In genomic region chr17:91088037-91088715, GRCm38 (mm10) we compare ENCODE assay signal across 13 mouse cellular contexts. TPM values are rescaled to one million over a fixed set of nuclear protein-coding genes. Genes with fewer than 3 reads are reported as not detected.
DNase-seq lines count a peak whose midpoint lies in the region; ATAC-seq and TF ChIP-seq lines count a peak whose summit lies in the region.
"Had no signal": no experiment of that assay in that cellular context is flagged by ENCODE, and none has a peak within 500 bp of the region (broad histone marks: within the 10 kb centered on the region; RNA-seq: fewer than 3 reads in every experiment).

No protein-coding gene starts in this region.

- TF ChIP-seq CTCF in midbrain, postnatal 0 days (IDR thresholded peaks at IDR 0.05) = no peak

- H3K36me3 ChIP-seq in lung, embryonic 15.5 days = no peaks in the 10 kb centered on the region
- peaks cover 15% of the 10 kb centered on the region for H3K36me3 ChIP-seq in midbrain, postnatal 0 days (ENCODE audit: insufficient read depth, low read length)
- H3K36me3 ChIP-seq: G1E had no signal

- no peak overlapping the region for H3K9ac ChIP-seq in lung, embryonic 15.5 days
- H3K9ac ChIP-seq in midbrain, postnatal 0 days (replicated peaks; ENCODE audit: low read length, poor library complexity, severe bottlenecking) = no peak overlapping the region
- H3K9ac ChIP-seq: lung, embryonic 14.5 days had no signal

- no peaks in the 10 kb centered on the region for H3K4me1 ChIP-seq in lung, embryonic 15.5 days
- H3K4me1 ChIP-seq in midbrain, postnatal 0 days (ENCODE audit: insufficient read depth, low read length) = peaks cover 4% of the 10 kb centered on the region; the same call in 1 of the 2 replicates

- peak; percentile 17 to 23 for DNase-seq in frontal cortex, postnatal 10 days (ENCODE audit: low spot score in 2 of 2)
- DNase-seq in frontal cortex, postnatal 36 days (ENCODE audit: low spot score in 2 of 2) = no peak
- no peak for DNase-seq in lung, postnatal 14 days
- peak; percentile 76 for DNase-seq in ZHBTc4 (ENCODE audit: low read depth, low spot score)
- no peak for DNase-seq in midbrain, postnatal 0 days (ENCODE audit: low spot score)
- DNase-seq in kidney, postnatal 14 days = no peak
- DNase-seq in adrenal gland, adult 8-10 months = no peak
- DNase-seq: kidney, adult 8-10 months; lung, embryonic 14.5 days; thymus, adult 2 months had no signal

- H3K4me2 ChIP-seq in lung, embryonic 15.5 days = no peak overlapping the region
- peak overlapping the region; percentile 48 for H3K4me2 ChIP-seq in midbrain, postnatal 0 days (ENCODE audit: low read depth, low read length, poor library complexity, severe bottlenecking)
- H3K4me2 ChIP-seq: lung, embryonic 14.5 days had no signal

- no peak overlapping the region for H3K27ac ChIP-seq in lung, embryonic 15.5 days
- H3K27ac ChIP-seq in midbrain, postnatal 0 days (ENCODE audit: low read depth, low read length) = no peak overlapping the region
- H3K27ac ChIP-seq: heart, adult 2 months had no signal

- ATAC-seq in lung, embryonic 15.5 days (ENCODE audit: borderline replicate concordance, extremely low read depth, low FRiP score, low TSS enrichment) = peak; percentile 39; the same call in 1 of the 2 replicates
- ATAC-seq in midbrain, postnatal 0 days (ENCODE audit: low FRiP score) = no peak

- no peak overlapping the region for H3K4me3 ChIP-seq in lung, embryonic 15.5 days
- H3K4me3 ChIP-seq in midbrain, postnatal 0 days (ENCODE audit: low read depth, low read length) = no peak overlapping the region
- H3K4me3 ChIP-seq: heart, adult 2 months had no signal

- H3K27me3 ChIP-seq in lung, embryonic 15.5 days = no peaks in the 10 kb centered on the region
- no peaks in the 10 kb centered on the region for H3K27me3 ChIP-seq in midbrain, postnatal 0 days (ENCODE audit: insufficient read depth, low read length)

- no peaks in the 10 kb centered on the region for H3K9me3 ChIP-seq in lung, embryonic 15.5 days
- 0 out of 2 replicates have a peak, but pooled peaks cover 5% of the 10 kb centered on the region for H3K9me3 ChIP-seq in midbrain, postnatal 0 days (ENCODE audit: low read length)

- 56% methylated on average over 82 of the region's 82 CpGs for WGBS in lung, embryonic 15.5 days
- WGBS in midbrain, postnatal 0 days = 87% methylated on average over 73 of the region's 82 CpGs

RNA-seq across cellular contexts. Expression of gene Nrxn1, which starts 4.7 kb away (rescaled TPM):
- 2.3 and 2.7 TPM in 2 replicates for polyA plus RNA-seq in lung, embryonic 15.5 days (2015; fragmentation: Nextera tagmentation; extraction: Ambion mirVana)
- 472 and 498 TPM in 2 replicates for total RNA-seq in midbrain, postnatal 0 days (2014; rRNA removed)
- polyA plus RNA-seq in midbrain, postnatal 0 days (2015; fragmentation: Nextera tagmentation; extraction: Ambion mirVana) = 209 and 240 TPM in 2 replicates
- 10 to 100 TPM; 14.2 to 45.2 (median 31.2) TPM for total RNA-seq in adrenal gland, adult 8-10 months (2022)
- polyA plus RNA-seq: G1E had no signal

Comparison
In these comparisons a context has a peak if more than half of its experiments do, and no peak if none do; other contexts are left out.
1. DNase-seq: peak in frontal cortex, postnatal 10 days (2 of 2) and ZHBTc4 (single experiment); none in frontal cortex, postnatal 36 days (0 of 2), lung, postnatal 14 days (single experiment), midbrain, postnatal 0 days (single experiment), kidney, postnatal 14 days (single experiment) and adrenal gland, adult 8-10 months (single experiment).
2. RNA of gene Nrxn1, which starts 4.7 kb away (total RNA-seq): 472 to 498 TPM in midbrain, postnatal 0 days; 14.2 to 45.2 TPM in adrenal gland, adult 8-10 months; every median in the first group is over 10 times any median in the second.